Mouse (Mus musculus) G1E-ER4 (cell line): ENCODE data around the gene Fam229a. TPM values are rescaled to one million over a fixed set of nuclear protein-coding genes. Genes with fewer than 3 reads are reported as not detected.

Experiments
- GATA1 ChIP-seq: IDR thresholded peaks from one replicate; pipeline ENCODE4 v1.8.0; 2012; ENCODE audit warnings: low read length, inconsistent platforms
- polyA plus RNA-seq: library from polyadenylated mRNA; stranded (reverse); fragments of >175 nt; gene quantifications from 2 replicates; pipeline ENCODE4 v1.2.3, GENCODE M21; 2012

Fam229a gene
- polyA plus RNA-seq, 1 experiment, result 0.29 TPM

DNA sequence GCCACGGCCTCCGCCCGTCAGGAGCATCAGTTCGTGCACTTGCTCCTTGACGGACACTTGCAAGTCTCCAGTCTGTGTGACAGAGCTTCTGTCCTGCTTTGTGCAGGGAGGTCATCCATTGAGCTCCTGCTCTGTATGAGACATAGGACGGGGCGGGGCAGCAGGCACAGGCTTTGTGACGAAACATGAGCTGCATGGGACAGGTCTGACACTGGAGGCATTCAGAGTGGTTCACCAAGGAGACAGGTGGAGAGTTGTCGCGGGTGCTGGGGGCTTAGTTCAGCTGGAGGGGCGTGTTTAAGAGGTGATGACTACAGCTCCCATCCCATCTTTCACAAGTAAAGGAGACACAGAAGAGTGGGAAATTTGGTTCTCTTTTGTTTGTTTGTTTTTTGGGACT, 14.9 kb upstream of the Fam229a start:
- no peak for TF ChIP-seq GATA1

GRCm38 (mm10) chr4:129479863-129480262, 11.1 kb upstream of the Fam229a start:
- TF ChIP-seq GATA1, result no peak

GRCm38 (mm10) chr4:129481090-129481489, 9.9 kb upstream of the Fam229a start:
- no peak for TF ChIP-seq GATA1

GRCm38 (mm10) chr4:129494681-129495080, 3.7 kb downstream of the Fam229a start:
- no peak for TF ChIP-seq GATA1

- no peak for TF ChIP-seq GATA1
Measured at GRCm38 (mm10) chr4:129495672-129496562, 4.9 kb downstream of the Fam229a start.

DNA sequence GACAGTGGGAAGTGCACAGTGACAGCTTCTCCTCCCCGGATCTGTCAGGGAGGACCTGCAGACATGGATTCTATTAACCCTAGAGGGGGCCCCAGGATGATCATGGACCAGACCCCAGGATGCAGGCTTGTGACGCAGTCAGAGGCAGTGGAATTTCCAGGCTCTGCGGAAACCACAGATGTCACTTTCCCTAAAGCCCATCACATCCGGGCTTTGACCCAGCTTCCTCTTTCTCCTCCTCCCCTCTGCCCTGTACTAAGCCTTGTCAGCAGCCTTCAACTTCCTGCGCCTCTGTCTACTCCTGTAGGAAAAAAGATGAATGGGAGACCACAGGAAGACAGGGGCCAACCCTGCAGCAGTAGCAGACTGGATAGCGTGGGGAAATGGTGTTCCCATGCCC, 5.6 kb downstream of the Fam229a start:
- TF ChIP-seq GATA1, result no peak

GRCm38 (mm10) chr4:129498941-129499340, 8.0 kb downstream of the Fam229a start:
- TF ChIP-seq GATA1, result no peak

DNA sequence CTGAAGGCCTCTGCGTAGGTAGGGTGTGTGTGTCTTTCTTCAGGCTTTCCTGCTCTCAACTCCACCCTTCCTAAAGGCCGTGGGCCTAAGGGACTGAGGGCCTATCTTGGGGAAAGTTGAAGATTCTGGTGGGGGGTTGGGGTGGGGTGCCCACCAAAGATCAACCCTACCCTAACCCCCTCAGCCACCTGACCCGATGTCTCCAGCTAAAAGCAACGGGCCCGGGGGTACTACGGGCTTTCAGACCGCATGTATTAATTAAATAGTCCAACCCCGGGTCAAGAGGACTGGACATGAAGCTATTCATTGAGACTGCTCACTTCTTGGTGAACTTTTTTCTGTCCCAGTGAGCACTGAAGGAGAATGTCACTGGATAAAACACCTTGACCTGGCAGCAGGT, 9.0 kb downstream of the Fam229a start:
- no peak for TF ChIP-seq GATA1

- TF ChIP-seq GATA1, result no peak
Measured at GRCm38 (mm10) chr4:129500607-129501566, 9.9 kb downstream of the Fam229a start.

DNA sequence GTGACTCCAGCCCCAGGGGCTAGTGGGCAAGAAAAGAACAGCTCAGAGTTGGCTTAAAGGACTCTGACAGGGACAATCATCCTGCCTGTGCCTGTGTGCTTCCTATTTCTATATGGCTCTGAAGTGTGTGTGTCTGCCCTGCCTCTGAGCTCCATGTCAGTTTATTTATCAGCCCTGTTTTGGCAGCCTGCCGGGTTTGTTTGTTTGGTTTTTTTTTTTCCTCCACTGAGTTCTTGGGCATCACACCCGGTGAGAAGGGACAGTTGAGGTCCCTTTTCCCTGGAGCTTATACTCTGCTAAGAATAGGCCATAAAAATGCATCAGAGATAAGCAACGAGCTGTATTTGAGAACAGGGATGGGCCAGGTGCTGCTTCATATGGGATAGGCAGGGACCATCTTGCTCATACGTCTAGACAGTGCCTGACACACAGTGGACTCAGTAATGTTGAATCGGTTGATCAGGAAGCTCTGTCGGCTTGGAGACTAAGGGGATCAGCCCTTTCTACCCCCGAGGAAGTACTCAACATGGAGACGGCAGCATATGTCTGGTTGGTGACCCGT, 11.4 kb downstream of the Fam229a start:
- TF ChIP-seq GATA1, result no peak

- no peak for TF ChIP-seq GATA1
Measured at GRCm38 (mm10) chr4:129502901-129503444, 12.0 kb downstream of the Fam229a start.

GRCm38 (mm10) chr4:129505511-129505910, 14.5 kb downstream of the Fam229a start:
- TF ChIP-seq GATA1, result no peak

- TF ChIP-seq GATA1, result no peak
Measured at GRCm38 (mm10) chr4:129507434-129508236, 16.6 kb downstream of the Fam229a start.

GRCm38 (mm10) chr4:129508237-129508515, 17.2 kb downstream of the Fam229a start:
- no peak for TF ChIP-seq GATA1
